Mouse (Mus musculus) c-Kit-positive CD71-negative TER-119-negative erythroid progenitor cells, embryonic 14.5 days (primary cell): ENCODE results near the gene Mterf2.

ENCODE experiments used
- DNase-seq: peaks from one replicate; pipeline ENCODE4 v3.0.0-alpha.2; 2013; ENCODE audit warnings: low read depth

The Mterf2 gene

GRCm38 (mm10) chr10:85127395-85128287 is at the start of gene Mterf2:
Gene Mterf2, minus strand, starts transcription at chr10:85128027.
- peak; percentile 91 for DNase-seq

GRCm38 (mm10) chr10:85176640-85177039 is 48.8 kb upstream of the Mterf2 start:
- DNase-seq, result no peak

GRCm38 (mm10) chr10:85165306-85165705 is 37.5 kb upstream of the Mterf2 start:
- no peak for DNase-seq

DNA sequence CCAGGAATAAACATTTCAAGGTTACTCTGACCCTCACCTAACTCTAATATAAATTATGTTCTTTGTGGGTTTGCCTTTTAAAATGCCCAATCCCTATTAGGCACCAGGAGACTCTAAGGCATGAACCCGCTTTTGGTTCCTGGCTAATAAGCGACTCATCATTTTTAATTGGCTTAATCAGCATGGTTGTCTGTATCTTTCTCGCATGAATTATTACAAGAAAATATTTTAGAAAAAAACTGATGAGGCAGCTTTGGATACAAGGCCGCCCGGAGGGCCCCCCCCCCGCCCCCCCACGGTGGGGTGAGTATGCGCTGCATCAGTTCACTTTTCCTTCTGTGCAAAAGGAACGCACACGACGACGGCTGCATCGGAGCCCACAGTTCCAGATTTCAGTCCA is 37.0 kb upstream of the Mterf2 start:
- no peak for DNase-seq

DNA sequence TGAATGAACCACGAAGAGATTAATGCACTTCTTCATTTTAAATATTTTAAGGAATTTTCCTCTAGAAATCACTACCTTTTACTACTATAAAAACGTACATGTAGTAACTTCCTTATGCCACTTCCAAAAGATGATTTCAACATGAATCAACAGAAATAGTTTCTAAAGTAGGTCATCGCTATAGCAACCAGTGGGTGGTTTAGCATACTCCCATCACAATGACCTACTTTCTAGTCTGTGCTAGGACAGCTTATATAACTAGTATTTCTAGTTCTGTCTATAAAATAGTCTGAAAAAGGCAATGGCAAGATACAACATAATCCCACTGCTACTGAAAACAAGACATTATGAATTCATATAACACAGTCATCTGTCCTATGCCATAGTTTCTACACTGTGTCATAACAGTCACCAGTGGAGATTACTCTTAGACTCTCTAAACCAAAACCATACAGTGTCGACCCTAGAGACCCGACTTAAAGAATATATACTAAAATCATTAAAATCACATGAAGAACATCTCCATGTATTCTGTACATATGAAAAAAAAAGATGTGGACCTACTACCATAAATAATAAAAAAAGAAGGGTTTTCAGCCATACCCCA is 34.0 kb upstream of the Mterf2 start:
- DNase-seq, result no peak

DNA sequence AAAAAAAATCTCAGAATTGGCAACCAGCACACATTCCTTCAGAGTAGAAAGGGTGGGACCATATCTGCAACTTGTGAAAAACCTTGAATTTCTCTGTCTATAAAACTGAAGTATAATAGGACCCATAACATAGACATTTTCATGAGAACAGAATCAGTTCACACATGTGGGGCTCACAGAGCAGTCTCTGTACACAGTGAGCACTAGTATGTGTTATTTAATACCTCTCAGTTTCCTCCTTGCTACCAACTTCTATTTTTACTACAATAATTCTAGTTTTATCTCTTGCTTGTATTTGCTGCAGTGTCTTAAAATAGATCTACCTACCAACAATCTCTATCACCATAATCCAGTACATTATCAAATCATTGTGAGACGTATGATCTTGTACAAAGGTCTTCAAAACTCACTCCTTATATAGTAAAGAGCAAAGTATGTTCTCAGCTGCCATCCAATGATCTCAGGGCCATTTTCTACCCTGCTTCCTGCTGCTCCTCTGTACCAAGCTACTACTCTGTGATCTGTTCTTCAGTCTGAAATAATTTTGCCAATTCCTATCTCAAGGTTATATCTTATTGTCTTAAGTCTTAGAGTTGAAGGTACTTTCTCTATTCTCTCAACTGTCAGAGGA is 32.3 kb upstream of the Mterf2 start:
- no peak for DNase-seq

DNA sequence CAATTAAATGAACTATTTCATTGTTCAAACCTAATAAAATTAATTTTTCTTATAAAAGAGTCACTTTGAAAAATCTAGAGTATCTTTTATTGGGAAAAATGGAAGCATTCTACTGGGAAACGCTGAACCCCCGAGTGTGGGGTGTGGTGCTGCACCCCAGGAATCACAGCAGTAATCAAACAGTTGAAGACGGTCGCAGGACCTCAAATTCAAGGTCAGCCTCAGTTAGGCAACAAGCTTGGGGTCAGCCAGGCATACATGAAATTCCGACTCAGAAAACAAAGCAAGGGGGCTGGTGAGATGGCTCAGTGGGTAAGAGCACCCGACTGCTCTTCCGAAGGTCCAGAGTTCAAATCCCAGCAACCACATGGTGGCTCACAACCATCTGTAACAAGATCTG is 29.6 kb upstream of the Mterf2 start:
- DNase-seq, result no peak

- peak; percentile 36 for DNase-seq
Measured at GRCm38 (mm10) chr10:85154195-85154594, 26.4 kb upstream of the Mterf2 start.

GRCm38 (mm10) chr10:85149226-85149625 is 21.4 kb upstream of the Mterf2 start:
- DNase-seq, result no peak

DNA sequence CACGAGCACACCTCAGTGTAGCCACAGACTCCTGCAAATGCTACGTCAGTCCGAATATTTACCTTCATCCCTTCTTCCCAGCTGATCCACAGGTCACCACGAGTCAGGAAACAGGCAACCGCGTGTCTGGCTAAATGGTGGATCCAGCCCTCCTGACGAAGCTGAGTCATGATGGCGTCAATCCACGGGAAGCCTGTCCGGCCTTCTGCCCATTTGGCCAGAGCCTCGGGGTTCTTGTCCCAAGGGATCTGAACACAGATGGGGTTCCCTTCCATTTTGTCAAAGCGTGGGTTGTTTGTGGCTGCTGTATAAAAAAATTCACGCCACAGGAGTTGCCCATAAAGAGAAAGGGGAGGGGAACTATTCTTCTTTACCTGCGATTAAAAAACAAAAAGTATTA is 18.5 kb upstream of the Mterf2 start:
- no peak for DNase-seq

DNA sequence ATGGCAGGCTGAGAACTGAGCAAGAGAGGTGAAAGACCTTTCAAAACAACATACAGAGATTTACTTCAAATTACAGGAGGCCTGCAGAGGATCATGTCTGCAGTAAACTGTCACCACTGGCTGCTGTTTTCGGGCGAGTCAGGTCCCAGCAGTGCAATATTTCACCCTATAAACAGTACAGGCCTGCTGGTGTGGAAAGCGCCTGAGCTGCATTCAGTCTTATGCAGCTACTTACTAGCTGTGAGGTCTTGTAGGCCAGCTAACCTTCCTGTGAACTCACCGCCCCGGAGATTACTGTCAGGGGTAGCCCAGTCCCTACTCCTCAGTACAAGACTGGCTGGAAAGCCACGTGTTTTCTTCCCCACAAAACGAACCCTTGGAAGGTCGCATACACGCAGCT is 13.6 kb upstream of the Mterf2 start:
- DNase-seq, result no peak

GRCm38 (mm10) chr10:85136573-85136972 is 8.7 kb upstream of the Mterf2 start:
- no peak for DNase-seq

GRCm38 (mm10) chr10:85128453-85128852 is 626 bp upstream of the Mterf2 start:
- peak; percentile 44 for DNase-seq

- DNase-seq, result no peak
Measured at GRCm38 (mm10) chr10:85125184-85125583, 2.6 kb downstream of the Mterf2 start.

- DNase-seq, result no peak
Measured at GRCm38 (mm10) chr10:85114409-85114808, 13.4 kb downstream of the Mterf2 start.

DNA sequence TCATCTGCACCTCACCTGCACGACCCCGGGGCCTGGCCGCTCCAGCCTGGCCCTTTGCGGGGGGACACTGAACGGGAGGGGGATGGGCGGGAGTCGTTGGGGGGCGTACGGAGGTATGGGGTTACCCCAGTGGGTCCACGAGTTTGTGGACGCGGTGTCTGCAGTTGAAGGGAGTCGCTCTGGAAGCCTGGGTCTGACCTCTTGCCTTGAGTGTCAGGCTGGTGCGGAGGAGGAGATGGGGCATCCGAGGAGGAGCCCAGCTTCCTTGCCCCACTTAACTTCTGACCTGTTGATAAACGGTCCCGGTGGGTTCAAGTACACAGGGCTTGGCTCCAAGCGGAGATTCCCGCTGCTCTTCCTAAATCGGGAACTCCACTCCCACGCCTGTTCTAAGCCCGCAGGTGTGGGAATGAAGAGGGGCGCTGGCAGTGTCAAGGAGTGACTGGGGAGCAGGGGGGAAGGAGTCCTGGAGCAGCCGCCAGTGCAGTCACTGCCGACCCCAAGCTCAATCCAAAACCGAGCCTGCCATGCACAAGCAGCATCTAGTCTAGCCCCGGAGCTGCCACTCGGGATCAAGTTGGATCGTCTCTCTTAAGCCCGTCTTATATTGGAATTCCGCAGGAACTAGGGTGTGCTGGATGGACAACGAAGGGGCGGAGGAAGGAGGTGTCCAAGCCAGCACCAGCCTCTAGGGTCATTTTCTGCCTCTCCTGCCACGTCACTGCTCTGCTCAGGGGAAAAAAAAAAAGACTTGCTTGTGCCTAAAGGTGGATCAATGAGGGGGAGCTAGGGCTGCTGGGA is 24.5 kb downstream of the Mterf2 start:
- peak; percentile 14 for DNase-seq

DNA sequence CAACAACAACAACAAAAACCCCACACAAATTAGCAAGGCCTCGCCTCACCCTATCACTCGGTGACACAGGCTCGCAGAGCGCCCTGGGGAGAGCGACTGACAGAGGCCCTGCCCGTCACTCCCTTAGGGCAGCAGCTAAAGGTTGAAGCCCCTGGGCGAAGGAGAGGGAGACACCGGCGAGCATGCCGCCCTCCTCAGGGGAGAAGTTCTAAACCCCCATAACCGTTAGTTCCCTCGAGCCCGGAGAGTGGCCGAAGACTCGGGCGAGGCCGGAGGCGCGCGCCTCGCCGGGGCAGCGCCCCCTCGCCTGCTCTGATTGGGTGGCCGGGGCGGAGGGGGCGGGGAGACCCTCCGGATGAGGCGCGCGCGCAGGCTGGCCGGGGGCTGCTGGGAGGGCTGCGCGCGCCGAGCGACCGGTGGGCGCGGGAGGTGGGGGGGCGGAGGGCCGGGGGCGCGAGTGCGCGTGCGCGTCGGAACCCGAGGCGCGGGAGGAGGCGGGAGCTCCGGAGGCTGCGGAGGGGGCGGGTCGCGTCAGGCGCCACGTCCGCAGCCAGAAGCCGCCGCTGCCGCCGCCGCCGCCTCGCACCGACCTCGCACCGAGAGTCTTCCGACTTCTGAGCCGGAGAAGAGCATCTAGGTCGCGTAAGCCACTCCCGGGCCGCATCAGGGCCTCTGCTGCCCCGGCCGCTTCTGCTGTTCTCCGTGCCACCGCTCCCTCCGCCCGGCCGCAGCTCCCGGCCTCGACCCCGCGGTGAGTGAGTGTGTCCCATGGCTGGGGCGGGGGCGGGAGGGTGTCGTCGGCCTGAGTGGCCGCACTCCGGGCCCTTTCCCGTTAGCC is 25.4 kb downstream of the Mterf2 start, which contains the start of the genes Fhl4 and Tmem263:
TSS of gene Fhl4 (minus strand) at position 249 of the 838 bp plus-strand sequence.
TSS of gene Tmem263 (plus strand) at position 381 of the 838 bp plus-strand sequence.
- DNase-seq, result peak; percentile 79

DNA sequence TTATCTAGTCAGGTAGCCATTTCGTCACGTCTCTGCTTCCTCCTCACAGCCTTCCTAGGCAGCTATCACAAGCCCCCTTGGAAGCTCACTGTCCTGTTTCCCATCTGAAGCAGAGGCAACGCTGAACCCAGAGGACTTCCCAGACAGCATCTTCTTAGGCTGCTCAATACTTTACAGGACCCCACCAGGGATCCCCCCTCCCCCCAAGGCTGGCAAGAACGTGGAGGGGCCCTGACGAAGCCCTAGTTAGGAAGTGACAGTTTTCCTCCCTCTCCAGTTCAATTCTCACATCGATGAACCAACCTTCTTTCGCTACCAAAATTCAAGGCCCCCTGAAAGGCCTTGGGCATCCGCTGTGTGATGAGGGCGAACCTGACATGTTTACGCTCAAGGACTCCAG is 26.0 kb downstream of the Mterf2 start:
- no peak for DNase-seq

GRCm38 (mm10) chr10:85071605-85072152 is 56.1 kb downstream of the Mterf2 start:
- no peak for DNase-seq
